Mouse (Mus musculus): ENCODE results near the gene Dnaaf1. TPM values are rescaled to one million over a fixed set of nuclear protein-coding genes. Genes with fewer than 3 reads are reported as not detected.

Dnaaf1 gene
- polyA plus RNA-seq, 1 experiment from 2014 or later = 0.54 TPM

- WGBS = 54% methylated on average over 10 of the region's 10 CpGs
- Histone ChIP-seq H3K36me3 (replicated peaks) (no peaks in the 10 kb centered on the region), H3K4me1 (peaks cover 6% of the 10 kb centered on the region; the same call in 1 of the 2 replicates), H3K27me3 (replicated peaks) (no peaks in the 10 kb centered on the region), H3K27ac (no peak overlapping the region), H3K4me3 (no peak overlapping the region), H3K9ac (no peak overlapping the region), H3K4me2 (no peak overlapping the region), H3K9me3 (no peaks in the 10 kb centered on the region)
- no peak for ATAC-seq (replicated peaks)
These were observed 52.8 kb downstream of the Dnaaf1 start for GRCm38 (mm10) chr8:119627613-119628359.

GRCm38 (mm10) chr8:119630841-119631240 lies 55.8 kb downstream of the Dnaaf1 start:
- Histone ChIP-seq H3K27me3 (replicated peaks) (0 out of 2 replicates have a peak, but pooled peaks cover 12% of the 10 kb centered on the region), H3K9me3 (no peaks in the 10 kb centered on the region), H3K9ac (no peak overlapping the region), H3K4me1 (peaks cover 14% of the 10 kb centered on the region), H3K4me2 (no peak overlapping the region), H3K36me3 (replicated peaks) (no peaks in the 10 kb centered on the region), H3K27ac (no peak overlapping the region), H3K4me3 (no peak overlapping the region)
- WGBS = 38% methylated on average over 3 of the region's 3 CpGs
- ATAC-seq (replicated peaks) = no peak

DNA sequence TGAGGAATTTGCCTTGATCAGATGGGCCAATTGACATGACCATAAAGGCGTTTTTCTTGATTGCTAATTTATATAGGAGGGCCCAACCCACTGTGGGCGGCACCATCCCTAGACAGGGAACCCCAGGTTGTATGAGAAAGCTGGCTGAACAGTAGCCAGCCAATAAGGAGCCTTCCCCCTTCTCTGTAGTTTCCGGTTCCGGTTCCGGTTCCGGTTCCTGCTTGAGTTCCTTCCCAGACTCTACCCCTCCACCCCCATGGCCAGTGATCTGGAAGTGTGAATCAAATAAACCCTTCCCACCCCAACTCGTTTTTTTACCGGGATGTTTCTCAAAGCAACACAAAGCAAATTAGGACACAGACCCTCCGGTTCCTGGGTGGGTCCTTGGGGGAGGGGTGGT lies 57.2 kb downstream of the Dnaaf1 start:
- 86% methylated on average over 9 of the region's 9 CpGs for WGBS
- Histone ChIP-seq H3K36me3 (replicated peaks) (no peaks in the 10 kb centered on the region), H3K4me1 (peaks cover 14% of the 10 kb centered on the region), H3K9ac (no peak overlapping the region), H3K27me3 (replicated peaks) (0 out of 2 replicates have a peak, but pooled peaks cover 12% of the 10 kb centered on the region), H3K27ac (no peak overlapping the region), H3K9me3 (no peaks in the 10 kb centered on the region), H3K4me2 (no peak overlapping the region), H3K4me3 (no peak overlapping the region)
- ATAC-seq (replicated peaks) = no peak

DNA sequence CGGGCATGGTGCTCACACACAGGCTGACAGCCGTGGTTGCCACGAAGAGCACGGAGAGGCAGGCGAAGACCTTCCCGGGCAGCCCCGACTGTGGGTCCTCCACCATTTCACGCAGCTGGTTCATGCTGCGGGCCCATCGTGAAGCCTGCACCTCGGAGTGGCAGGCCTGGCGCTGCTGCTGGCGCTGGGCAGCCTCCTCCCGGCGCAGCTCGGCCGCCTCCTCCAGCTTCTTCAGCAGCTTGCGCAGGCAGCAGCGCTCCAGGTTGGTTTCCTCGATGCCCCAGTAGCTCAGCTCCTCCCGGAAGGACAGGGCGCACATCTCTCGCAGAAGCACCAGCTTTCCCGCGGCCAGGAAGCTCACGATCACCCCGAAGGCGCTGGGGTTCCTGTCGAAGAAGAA lies 57.9 kb downstream of the Dnaaf1 start:
- ATAC-seq (replicated peaks) = no peak
- 54% methylated on average over 29 of the region's 29 CpGs for WGBS
- H3K4me2 ChIP-seq = no peak overlapping the region
- H3K4me1 ChIP-seq = peaks cover 14% of the 10 kb centered on the region
- H3K27ac ChIP-seq = no peak overlapping the region
- H3K27me3 ChIP-seq (replicated peaks) = 0 out of 2 replicates have a peak, but pooled peaks cover 12% of the 10 kb centered on the region
- no peaks in the 10 kb centered on the region for H3K36me3 ChIP-seq (replicated peaks)
- no peak overlapping the region for H3K4me3 ChIP-seq
- H3K9ac ChIP-seq = no peak overlapping the region
- H3K9me3 ChIP-seq = no peaks in the 10 kb centered on the region

GRCm38 (mm10) chr8:119634616-119635336 lies 59.7 kb downstream of the Dnaaf1 start:
- peaks cover 14% of the 10 kb centered on the region for H3K4me1 ChIP-seq
- no peak overlapping the region for H3K27ac ChIP-seq
- no peak for ATAC-seq (replicated peaks)
- no peaks in the 10 kb centered on the region for H3K36me3 ChIP-seq (replicated peaks)
- 0 out of 2 replicates have a peak, but pooled peaks cover 12% of the 10 kb centered on the region for H3K27me3 ChIP-seq (replicated peaks)
- H3K9ac ChIP-seq = no peak overlapping the region
- H3K9me3 ChIP-seq = no peaks in the 10 kb centered on the region
- H3K4me3 ChIP-seq = no peak overlapping the region
- 11% methylated on average over 14 of the region's 14 CpGs for WGBS
- no peak overlapping the region for H3K4me2 ChIP-seq

- no peaks in the 10 kb centered on the region for H3K36me3 ChIP-seq (replicated peaks)
- H3K4me1 ChIP-seq = peaks cover 14% of the 10 kb centered on the region
- no peaks in the 10 kb centered on the region for H3K9me3 ChIP-seq
- WGBS = 25% methylated on average over 6 of the region's 6 CpGs
- peak within 1 kb of the TSS; percentile 16; the same call in 1 of the 2 replicates for H3K9ac ChIP-seq
- no peak within 1 kb of the TSS for H3K4me3 ChIP-seq
- 0 out of 2 replicates have a peak, but pooled peaks cover 12% of the 10 kb centered on the region for H3K27me3 ChIP-seq (replicated peaks)
- H3K4me2 ChIP-seq = no peak within 1 kb of the TSS
- H3K27ac ChIP-seq = no peak within 1 kb of the TSS
- ATAC-seq (replicated peaks) = no peak
These were observed 60.3 kb downstream of the Dnaaf1 start, which contains the start of gene Kcng4 for GRCm38 (mm10) chr8:119635378-119635777. Gene Kcng4, minus strand, starts transcription at chr8:119635680.

DNA sequence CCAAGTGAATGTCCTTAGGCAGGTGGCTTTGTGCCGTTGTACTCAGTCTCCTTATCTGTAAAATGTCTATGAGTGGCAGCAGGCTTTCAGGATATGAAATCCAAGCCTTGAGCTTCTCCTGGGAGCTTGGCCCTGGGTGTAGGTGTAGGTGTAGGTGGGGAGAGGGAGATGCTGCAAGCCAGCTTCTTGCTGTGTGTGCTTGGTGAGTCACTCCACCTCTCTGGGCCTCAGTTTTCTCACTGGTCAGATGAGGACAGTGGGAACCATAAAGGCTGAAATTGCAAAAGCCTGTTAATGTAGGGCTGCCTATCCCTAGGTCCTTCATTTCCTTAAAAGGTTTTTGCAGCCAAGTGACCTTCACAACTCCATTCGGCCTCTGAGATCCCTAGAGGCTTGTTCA lies 60.9 kb downstream of the Dnaaf1 start:
- Histone ChIP-seq H3K4me1 (peaks cover 12% of the 10 kb centered on the region), H3K9me3 (no peaks in the 10 kb centered on the region), H3K4me3 (no peak overlapping the region), H3K27me3 (replicated peaks) (0 out of 2 replicates have a peak, but pooled peaks cover 12% of the 10 kb centered on the region), H3K36me3 (replicated peaks) (no peaks in the 10 kb centered on the region), H3K27ac (no peak overlapping the region), H3K9ac (peak overlapping the region; percentile 16; the same call in 1 of the 2 replicates), H3K4me2 (no peak overlapping the region)
- ATAC-seq (replicated peaks) = no peak
- WGBS = 52% methylated on average over 2 of the region's 2 CpGs

GRCm38 (mm10) chr8:119636766-119637165 lies 61.7 kb downstream of the Dnaaf1 start:
- Histone ChIP-seq H3K27ac (no peak overlapping the region), H3K4me1 (peaks cover 9% of the 10 kb centered on the region), H3K4me2 (no peak overlapping the region), H3K36me3 (replicated peaks) (no peaks in the 10 kb centered on the region), H3K9me3 (no peaks in the 10 kb centered on the region), H3K27me3 (replicated peaks) (0 out of 2 replicates have a peak, but pooled peaks cover 12% of the 10 kb centered on the region), H3K9ac (no peak overlapping the region), H3K4me3 (no peak overlapping the region)
- no peak for ATAC-seq (replicated peaks)
- 65% methylated on average over 7 of the region's 7 CpGs for WGBS

- no peak overlapping the region for H3K4me3 ChIP-seq
- no peak overlapping the region for H3K27ac ChIP-seq
- WGBS = 87% methylated on average over 4 of the region's 4 CpGs
- H3K9ac ChIP-seq = no peak overlapping the region
- no peak overlapping the region for H3K4me2 ChIP-seq
- H3K9me3 ChIP-seq = no peaks in the 10 kb centered on the region
- H3K27me3 ChIP-seq (replicated peaks) = 0 out of 2 replicates have a peak, but pooled peaks cover 12% of the 10 kb centered on the region
- ATAC-seq (replicated peaks) = no peak
- peaks cover 9% of the 10 kb centered on the region for H3K4me1 ChIP-seq
- H3K36me3 ChIP-seq (replicated peaks) = no peaks in the 10 kb centered on the region
These were observed 62.3 kb downstream of the Dnaaf1 start for GRCm38 (mm10) chr8:119637381-119637780.

- Histone ChIP-seq H3K27me3 (replicated peaks) (0 out of 2 replicates have a peak, but pooled peaks cover 12% of the 10 kb centered on the region), H3K9ac (no peak overlapping the region), H3K4me2 (no peak overlapping the region), H3K4me1 (peaks cover 9% of the 10 kb centered on the region), H3K36me3 (replicated peaks) (no peaks in the 10 kb centered on the region), H3K27ac (no peak overlapping the region), H3K4me3 (no peak overlapping the region), H3K9me3 (no peaks in the 10 kb centered on the region)
- WGBS = 75% methylated on average over 6 of the region's 6 CpGs
- no peak for ATAC-seq (replicated peaks)
These were observed 63.2 kb downstream of the Dnaaf1 start for GRCm38 (mm10) chr8:119638261-119638660.

DNA sequence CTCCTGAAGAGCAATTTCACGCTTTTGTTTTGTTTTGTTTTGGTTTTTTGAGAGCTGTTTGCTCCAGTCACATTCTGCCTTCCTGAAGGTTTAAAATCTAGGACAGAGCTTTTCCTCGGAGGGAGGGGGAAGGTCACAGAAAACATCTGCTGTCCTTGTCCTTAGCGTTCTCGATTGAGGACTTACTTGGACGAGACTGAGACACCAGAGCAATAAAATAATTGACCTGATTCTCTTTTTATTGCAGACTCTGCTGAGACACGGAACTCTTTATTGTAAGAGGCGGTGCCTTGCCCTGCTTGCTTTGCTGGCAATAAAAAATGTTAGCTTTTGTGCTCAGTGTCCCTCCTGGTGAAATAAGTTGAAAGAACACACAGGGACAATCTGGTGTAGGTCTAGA lies 64.8 kb downstream of the Dnaaf1 start:
- no peak for ATAC-seq (replicated peaks)
- no peaks in the 10 kb centered on the region for H3K36me3 ChIP-seq (replicated peaks)
- H3K27me3 ChIP-seq (replicated peaks) = 0 out of 2 replicates have a peak, but pooled peaks cover 3% of the 10 kb centered on the region
- H3K4me1 ChIP-seq = peaks cover 15% of the 10 kb centered on the region
- WGBS = 69% methylated on average over 7 of the region's 7 CpGs
- H3K4me3 ChIP-seq = no peak overlapping the region
- H3K27ac ChIP-seq = no peak overlapping the region
- H3K4me2 ChIP-seq = no peak overlapping the region
- no peak overlapping the region for H3K9ac ChIP-seq
- H3K9me3 ChIP-seq = no peaks in the 10 kb centered on the region

DNA sequence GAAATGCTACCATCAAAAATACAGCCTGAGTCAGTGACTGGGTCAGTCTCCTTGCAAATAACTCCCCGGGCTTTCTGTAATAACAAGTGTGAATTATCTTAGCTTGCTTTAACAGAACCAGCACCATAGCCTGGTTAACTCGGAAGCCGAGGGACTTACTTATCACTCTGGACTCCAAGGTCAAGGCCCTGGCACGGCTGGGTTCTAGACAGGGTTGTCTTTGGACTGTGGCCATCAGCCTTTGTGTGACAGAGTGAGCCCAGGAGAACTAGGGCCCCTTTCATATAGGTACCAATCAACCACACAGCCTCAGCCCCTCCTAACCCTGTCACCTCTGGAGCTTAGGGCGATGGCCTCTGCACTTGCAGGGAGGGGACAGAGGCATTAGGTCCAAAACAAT lies 66.0 kb downstream of the Dnaaf1 start:
- Histone ChIP-seq H3K4me2 (no peak overlapping the region), H3K27me3 (replicated peaks) (no peaks in the 10 kb centered on the region), H3K27ac (no peak overlapping the region), H3K4me1 (peaks cover 17% of the 10 kb centered on the region), H3K9ac (no peak overlapping the region), H3K4me3 (no peak overlapping the region), H3K9me3 (no peaks in the 10 kb centered on the region), H3K36me3 (replicated peaks) (no peaks in the 10 kb centered on the region)
- WGBS = 86% methylated on average over 5 of the region's 5 CpGs
- no peak for ATAC-seq (replicated peaks)

All from midbrain, embryonic 15.5 days (tissue).